Mouse (Mus musculus) liver, embryonic 14.5 days (tissue): ENCODE data around the gene Phka2.

Source experiments
- CTCF ChIP-seq: IDR thresholded peaks from 2 replicates; pipeline ENCODE4 v1.5.1; 2016; ENCODE audit warnings: antibody characterized with exemption, low read depth, control low read depth
- EP300 ChIP-seq: IDR thresholded peaks from 2 replicates; pipeline ENCODE4 v1.6.1; 2016; ENCODE audit warnings: antibody characterized with exemption, low read depth

- no peak for TF ChIP-seq CTCF
- no peak for TF ChIP-seq EP300
These were observed 82.3 kb downstream of the Phka2 start for GRCm38 (mm10) chrX:160584148-160584838.
